In the genomic region with DNA sequence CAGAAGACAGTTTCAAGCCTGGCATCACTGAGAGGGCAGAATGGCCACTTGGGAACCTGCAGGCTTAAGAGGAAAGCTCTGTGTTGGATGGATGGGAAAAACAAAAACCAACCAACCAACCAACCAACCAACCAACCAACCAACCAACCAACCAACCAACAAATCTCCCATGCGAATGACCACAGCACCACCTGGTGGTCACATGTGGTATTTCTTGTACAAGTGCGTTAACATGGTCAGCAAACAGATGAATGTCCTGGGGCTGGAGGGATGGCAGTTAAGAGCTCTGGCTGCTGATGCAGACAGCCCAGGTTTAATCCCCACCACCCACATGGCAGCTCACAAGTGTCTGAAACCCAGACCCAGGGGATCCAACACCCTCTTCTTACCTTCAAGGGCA, we compare ENCODE assay signal across 8 mouse cellular contexts. TPM values are rescaled to one million over a fixed set of nuclear protein-coding genes. Genes with fewer than 3 reads are reported as not detected.
DNase-seq lines count a peak whose midpoint lies in the region; ATAC-seq lines count a peak whose summit lies in the region.

No protein-coding gene starts in this region.

- no peak for ATAC-seq in frontal cortex, adult (ENCODE audit: low TSS enrichment)
- ATAC-seq in megakaryocyte-erythroid progenitor cell, adult 5-6 weeks (replicated peaks; ENCODE audit: low FRiP score, low TSS enrichment, poor library complexity, severe bottlenecking): peak; percentile 56

- DNase-seq in frontal cortex, adult 2 months (ENCODE audit: extremely low spot score in 1 of 2, low spot score in 1 of 2): peak; percentile 31 to 88
- DNase-seq in R1 (ENCODE audit: low read depth, low spot score): peak; percentile 59
- peak; percentile 90 to 94 for DNase-seq in cerebellum, postnatal 10 days
- DNase-seq in gastrocnemius, postnatal 4 days (ENCODE audit: low spot score in 2 of 2): peak; percentile 62 to 76
- DNase-seq in layer of hippocampus, postnatal 10 days (ENCODE audit: low spot score in 2 of 2): peak; percentile 88 to 91
- peak; percentile 28 to 32 for DNase-seq in spleen, postnatal 36 days (ENCODE audit: low spot score in 2 of 2)

RNA-seq across cellular contexts. Expression of a gene that starts 52.7 kb away (rescaled TPM):
- polyA plus RNA-seq in frontal cortex, adult 2 months (2012; rRNA removed): 36.0 and 38.2 TPM in 2 replicates
- 10 to 100 TPM; 70.6 to 73.3 TPM for total RNA-seq in gastrocnemius, postnatal 4 days (2021)
- total RNA-seq in layer of hippocampus, postnatal 10 days (2021): 10 to 100 TPM; 84.6 to 88.4 TPM
- total RNA-seq in megakaryocyte-erythroid progenitor cell, adult 5-6 weeks (2014; fragmentation: Nextera tagmentation): 93.4 and 93.5 TPM in 2 replicates
- 205 and 207 TPM in 2 replicates for total RNA-seq in megakaryocyte-erythroid progenitor cell, adult 5-6 weeks (2017)

Comparison
In these comparisons a context has a peak if more than half of its experiments do, and no peak if none do; other contexts are left out.
1. DNase-seq: peak in every context shown above with its lines; median percentile 92 in cerebellum, postnatal 10 days; 90 in layer of hippocampus, postnatal 10 days; 69 in gastrocnemius, postnatal 4 days; 60 in frontal cortex, adult 2 months; 59 in R1; 30 in spleen, postnatal 36 days.